Mouse (Mus musculus) heart, adult 2 months (tissue): ENCODE data around the gene Aox2.

Experiments used
- CTCF ChIP-seq: fragments of 200-600 bp; IDR thresholded peaks from 2 replicates; pipeline ENCODE4 v1.8.1; 2022; ENCODE audit warnings: antibody characterized with exemption, mild to moderate bottlenecking, moderate library complexity
- POLR2A ChIP-seq: fragments of 200-500 bp; IDR thresholded peaks from 2 replicates; pipeline ENCODE4 v1.6.1; 2011; ENCODE audit warnings: mild to moderate bottlenecking, low read depth, low read length, control low read depth; ENCODE audit not compliant: insufficient read depth

- TF ChIP-seq CTCF (no peak), POLR2A (no peak)
These were observed 37.4 kb downstream of the Aox2 start for GRCm38 (mm10) chr1:58315532-58315931.
